Mouse (Mus musculus) forebrain, embryonic 14.5 days (tissue): ENCODE measurements around the gene Tdrd9. TPM values are rescaled to one million over a fixed set of nuclear protein-coding genes. Genes with fewer than 3 reads are reported as not detected.

Source experiments
- ATAC-seq: fragments of 200-750 bp; cut with Nextera tagmentation; 2 replicates; pipeline ENCODE4 v1.8.0; 2017; ENCODE audit warnings: mild to moderate bottlenecking, moderate library complexity
- DNase-seq: peaks from one replicate; pipeline ENCODE4 v3.0.0-alpha.2; 2015; ENCODE audit warnings: low spot score
- H3K27ac ChIP-seq: fragments of 300-500 bp; sonication (generic); 2 replicates; pipeline ENCODE4 v1.5.1; 2014; ENCODE audit warnings: low read depth, mild to moderate bottlenecking, control low read depth, low read length, moderate library complexity
- H3K27me3 ChIP-seq: fragments of 300-500 bp; sonication (generic); replicated peaks from 2 replicates; pipeline ENCODE4 v1.6.1; 2014; ENCODE audit warnings: low read length, control low read depth, mixed read lengths; ENCODE audit not compliant: control insufficient read depth, insufficient read depth
- H3K36me3 ChIP-seq: fragments of 300-500 bp; sonication (generic); 2 replicates; pipeline ENCODE4 v1.6.1; 2014; ENCODE audit warnings: low read length, control low read depth; ENCODE audit not compliant: control insufficient read depth, insufficient read depth
- H3K4me1 ChIP-seq: fragments of 300-500 bp; sonication (generic); 2 replicates; pipeline ENCODE4 v1.6.1; 2014; ENCODE audit warnings: antibody characterized with exemption, low read length, control low read depth; ENCODE audit not compliant: control insufficient read depth, insufficient read depth
- H3K4me2 ChIP-seq: fragments of 300-500 bp; sonication (generic); 2 replicates; pipeline ENCODE4 v1.6.1; 2014; ENCODE audit warnings: mild to moderate bottlenecking, control low read depth, low read length
- H3K4me3 ChIP-seq: fragments of 300-500 bp; sonication (generic); 2 replicates; pipeline ENCODE4 v1.5.1; 2014; ENCODE audit warnings: low read depth, low read length, control low read depth
- H3K9ac ChIP-seq: fragments of 300-500 bp; sonication (generic); 2 replicates; pipeline ENCODE4 v1.6.1; 2014; ENCODE audit warnings: mild to moderate bottlenecking, low read length, control low read depth, moderate library complexity
- H3K9me3 ChIP-seq: fragments of 300-500 bp; sonication (generic); replicated peaks from 2 replicates; pipeline ENCODE4 v1.6.1; 2016; ENCODE audit warnings: low read length, control low read depth, mixed read lengths; ENCODE audit not compliant: control insufficient read depth
- WGBS: fragments of 180-500 bp; shearing (Covaris S2); extraction: QIAGEN DNeasy Blood & Tissue Kit; methylation state at CpG from one replicate; pipeline ENCODE4 v1.1.7; 2014; 5-methylcytosine and 5-hydroxymethylcytosine counted together
- polyA plus RNA-seq: library from polyadenylated mRNA; unstranded; fragments of >200 nt; fragmentation: Nextera tagmentation; extraction: Ambion mirVana; gene quantifications from 2 replicates; pipeline ENCODE4 v1.2.1, GENCODE M21; 2014

The Tdrd9 gene
- polyA plus RNA-seq, 1 experiment from 2014 or later, result 0.19 TPM

DNA sequence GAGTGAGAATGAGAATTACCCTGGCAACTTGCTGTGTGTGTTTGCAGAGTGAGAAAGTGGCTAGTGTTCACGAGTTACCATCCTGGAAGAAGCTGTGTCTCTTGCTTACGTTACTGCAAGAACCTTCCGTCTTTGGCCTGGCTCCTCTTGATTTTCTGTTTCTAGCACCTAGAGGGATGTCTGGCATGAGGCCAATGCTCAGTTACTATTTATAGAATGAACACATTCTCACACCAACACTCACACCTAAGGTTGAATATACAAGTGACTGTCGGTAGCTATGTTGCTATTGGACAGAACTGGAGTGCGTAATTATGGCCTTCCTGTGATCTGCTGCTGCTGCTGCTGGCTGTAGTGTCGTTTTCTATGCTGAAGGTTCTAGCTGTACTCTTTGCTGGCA, 5.8 kb downstream of the Tdrd9 start:
- no peaks in the 10 kb centered on the region for H3K9me3 ChIP-seq
- H3K4me2 ChIP-seq, result no peak overlapping the region
- ATAC-seq (peak; percentile 40; the same call in 1 of the 2 replicates), DNase-seq (peak; percentile 70)
- WGBS, result 44% methylated on average over 6 of the region's 6 CpGs
- peaks cover 9% of the 10 kb centered on the region; the same call in 1 of the 2 replicates for H3K4me1 ChIP-seq
- no peak overlapping the region for H3K9ac ChIP-seq
- H3K27me3 ChIP-seq, result no peaks in the 10 kb centered on the region
- H3K27ac ChIP-seq, result peak overlapping the region; percentile 18; the same call in 1 of the 2 replicates
- H3K4me3 ChIP-seq, result no peak overlapping the region
- H3K36me3 ChIP-seq, result no peaks in the 10 kb centered on the region

DNA sequence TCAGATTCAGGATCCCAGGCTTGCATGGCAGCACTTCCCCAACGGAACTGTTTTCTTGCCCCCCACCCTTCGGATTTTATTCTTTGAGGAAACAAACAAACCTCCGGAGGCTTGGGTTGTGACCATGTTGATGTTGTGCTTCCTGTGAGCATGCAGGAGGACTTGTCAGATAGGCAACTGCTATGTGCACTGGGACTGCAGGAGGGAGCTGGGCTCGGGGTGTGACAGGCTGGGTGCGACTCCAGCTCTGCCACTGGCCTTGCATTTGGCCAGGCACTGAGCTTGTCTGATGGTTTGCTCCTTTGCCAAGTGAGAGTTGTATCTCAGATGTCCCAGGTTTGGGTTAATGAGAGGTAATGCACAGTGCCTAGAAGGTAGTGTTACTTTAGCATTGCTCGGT, 6.9 kb downstream of the Tdrd9 start:
- Histone ChIP-seq H3K9ac (no peak overlapping the region), H3K9me3 (no peaks in the 10 kb centered on the region), H3K27ac (no peak overlapping the region), H3K36me3 (no peaks in the 10 kb centered on the region), H3K4me2 (no peak overlapping the region), H3K27me3 (no peaks in the 10 kb centered on the region), H3K4me3 (no peak overlapping the region), H3K4me1 (peaks cover 9% of the 10 kb centered on the region; the same call in 1 of the 2 replicates)
- DNase-seq (no peak), ATAC-seq (no peak)
- 84% methylated on average over 6 of the region's 6 CpGs for WGBS

GRCm38 (mm10) chr12:111980887-111981367, 9.6 kb downstream of the Tdrd9 start, which contains the start of gene Rd3l:
Gene Rd3l (minus strand): TSS chr12:111981317.
- Histone ChIP-seq H3K4me2 (no peak within 1 kb of the TSS), H3K27me3 (no peaks in the 10 kb centered on the region), H3K4me3 (no peak within 1 kb of the TSS), H3K9ac (no peak within 1 kb of the TSS), H3K9me3 (no peaks in the 10 kb centered on the region), H3K4me1 (peaks cover 9% of the 10 kb centered on the region; the same call in 1 of the 2 replicates), H3K36me3 (no peaks in the 10 kb centered on the region), H3K27ac (no peak within 1 kb of the TSS)
- WGBS, result 82% methylated on average over 6 of the region's 6 CpGs
- ATAC-seq (no peak), DNase-seq (no peak)

GRCm38 (mm10) chr12:111981831-111982230, 10.5 kb downstream of the Tdrd9 start:
- no peaks in the 10 kb centered on the region for H3K9me3 ChIP-seq
- peaks cover 6% of the 10 kb centered on the region; the same call in 1 of the 2 replicates for H3K4me1 ChIP-seq
- H3K4me2 ChIP-seq, result no peak overlapping the region
- no peak overlapping the region for H3K9ac ChIP-seq
- H3K27me3 ChIP-seq, result no peaks in the 10 kb centered on the region
- H3K36me3 ChIP-seq, result no peaks in the 10 kb centered on the region
- no peak overlapping the region for H3K4me3 ChIP-seq
- DNase-seq (no peak), ATAC-seq (no peak)
- 75% methylated on average over 8 of the region's 8 CpGs for WGBS
- H3K27ac ChIP-seq, result no peak overlapping the region

DNA sequence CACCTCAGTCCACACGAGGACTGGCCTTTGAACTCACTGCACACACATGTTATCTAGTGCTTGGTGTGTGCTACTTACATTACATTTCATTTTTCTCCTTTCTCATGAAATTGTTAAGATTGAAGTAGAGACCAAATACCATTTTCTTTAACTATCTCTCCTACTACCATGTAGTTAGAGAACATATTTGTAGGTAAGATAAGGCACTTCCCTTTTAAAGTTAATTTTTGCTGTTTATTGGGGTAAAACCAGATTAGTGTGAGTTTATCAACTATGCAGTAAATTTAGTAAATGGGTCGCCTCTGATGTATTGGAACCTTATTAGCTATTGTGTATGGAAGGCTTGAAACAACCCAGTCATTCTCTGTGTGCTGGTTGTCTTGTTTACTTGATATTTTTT, 11.8 kb downstream of the Tdrd9 start:
- WGBS, result 75% methylated on average over 2 of the region's 2 CpGs
- no peak overlapping the region for H3K4me3 ChIP-seq
- no peaks in the 10 kb centered on the region for H3K36me3 ChIP-seq
- no peaks in the 10 kb centered on the region for H3K9me3 ChIP-seq
- DNase-seq (no peak), ATAC-seq (no peak)
- H3K4me1 ChIP-seq, result no peaks in the 10 kb centered on the region
- no peak overlapping the region for H3K4me2 ChIP-seq
- H3K9ac ChIP-seq, result no peak overlapping the region
- H3K27ac ChIP-seq, result no peak overlapping the region
- H3K27me3 ChIP-seq, result no peaks in the 10 kb centered on the region

GRCm38 (mm10) chr12:111986756-111987155, 15.4 kb downstream of the Tdrd9 start:
- H3K36me3 ChIP-seq, result no peaks in the 10 kb centered on the region
- H3K27ac ChIP-seq, result no peak overlapping the region
- H3K4me1 ChIP-seq, result no peaks in the 10 kb centered on the region
- H3K4me2 ChIP-seq, result no peak overlapping the region
- no peak for ATAC-seq
- no peak overlapping the region for H3K4me3 ChIP-seq
- no peak overlapping the region for H3K9ac ChIP-seq
- no peaks in the 10 kb centered on the region for H3K27me3 ChIP-seq
- DNase-seq, result no peak
- H3K9me3 ChIP-seq, result no peaks in the 10 kb centered on the region
- WGBS, result 46% methylated on average over 9 of the region's 9 CpGs

- Histone ChIP-seq H3K9ac (no peak overlapping the region), H3K27me3 (no peaks in the 10 kb centered on the region), H3K9me3 (no peaks in the 10 kb centered on the region), H3K36me3 (no peaks in the 10 kb centered on the region), H3K4me2 (no peak overlapping the region), H3K4me3 (no peak overlapping the region), H3K27ac (no peak overlapping the region), H3K4me1 (no peaks in the 10 kb centered on the region)
- ATAC-seq (no peak), DNase-seq (no peak)
- WGBS, result 89% methylated on average over 5 of the region's 5 CpGs
These were observed 21.3 kb downstream of the Tdrd9 start for GRCm38 (mm10) chr12:111992626-111993025.

DNA sequence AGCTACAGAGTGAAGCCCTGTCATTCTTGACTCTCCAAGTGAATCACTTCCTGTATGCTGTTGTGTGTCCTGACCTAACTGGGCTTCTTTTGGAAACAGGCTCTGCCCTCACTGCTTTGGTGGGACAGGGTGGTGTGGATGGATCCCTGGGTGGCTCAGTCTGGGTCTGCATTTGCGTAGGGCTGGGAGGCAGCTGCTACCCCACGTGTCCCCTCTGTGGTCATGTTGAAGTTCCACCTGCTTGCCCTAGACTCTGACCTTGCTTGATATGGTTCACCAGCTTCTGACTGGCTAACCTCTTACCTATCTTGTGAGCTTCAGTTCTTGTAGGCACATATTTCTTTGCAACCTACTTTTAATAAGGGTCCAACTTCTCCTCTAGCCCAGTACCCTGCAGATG, 23.8 kb downstream of the Tdrd9 start:
- Histone ChIP-seq H3K4me1 (no peaks in the 10 kb centered on the region), H3K9ac (no peak overlapping the region), H3K4me3 (no peak overlapping the region), H3K4me2 (no peak overlapping the region), H3K27ac (no peak overlapping the region), H3K27me3 (no peaks in the 10 kb centered on the region), H3K9me3 (no peaks in the 10 kb centered on the region), H3K36me3 (no peaks in the 10 kb centered on the region)
- ATAC-seq, result no peak
- WGBS, result 89% methylated on average over 2 of the region's 2 CpGs
- no peak for DNase-seq

- Histone ChIP-seq H3K36me3 (no peaks in the 10 kb centered on the region), H3K27me3 (no peaks in the 10 kb centered on the region), H3K27ac (no peak overlapping the region), H3K4me2 (no peak overlapping the region), H3K4me1 (no peaks in the 10 kb centered on the region), H3K9ac (no peak overlapping the region), H3K4me3 (no peak overlapping the region), H3K9me3 (no peaks in the 10 kb centered on the region)
- no peak for DNase-seq
- 95% methylated on average over 7 of the region's 7 CpGs for whole genome bisulfite sequencing
- no peak for ATAC-seq
These were observed 28.4 kb downstream of the Tdrd9 start for GRCm38 (mm10) chr12:111999735-112000134.
